Mouse (Mus musculus) kidney, embryonic 15.5 days (tissue): ENCODE measurements around the gene Mdfic. TPM values are rescaled to one million over a fixed set of nuclear protein-coding genes. Genes with fewer than 3 reads are reported as not detected.
"Not testable (repeated sequence)": the region's sequence is repeated elsewhere in the genome, so short reads cannot be mapped to it uniquely, and the experiment has no call there.

Experiments
- ATAC-seq: fragments of 200-750 bp; cut with Nextera tagmentation; replicated peaks from 2 replicates; pipeline ENCODE4 v1.8.0; 2017; ENCODE audit warnings: moderate TSS enrichment; ENCODE audit not compliant: low FRiP score
- H3K27ac ChIP-seq: fragments of 300-500 bp; sonication (generic); 2 replicates; pipeline ENCODE4 v1.5.1; 2015; ENCODE audit warnings: mild to moderate bottlenecking, inconsistent platforms
- H3K27me3 ChIP-seq: fragments of 300-500 bp; sonication (generic); 2 replicates; pipeline ENCODE4 v1.6.1; 2015; ENCODE audit warnings: inconsistent platforms
- H3K36me3 ChIP-seq: fragments of 300-500 bp; sonication (generic); 2 replicates; pipeline ENCODE4 v1.6.1; 2015; ENCODE audit warnings: inconsistent platforms
- H3K4me1 ChIP-seq: fragments of 300-500 bp; sonication (generic); 2 replicates; pipeline ENCODE4 v1.6.1; 2015; ENCODE audit warnings: inconsistent platforms
- H3K4me2 ChIP-seq: fragments of 300-500 bp; sonication (generic); 2 replicates; pipeline ENCODE4 v1.6.1; 2015; ENCODE audit warnings: moderate library complexity, mild to moderate bottlenecking, inconsistent platforms
- H3K4me3 ChIP-seq: fragments of 300-500 bp; sonication (generic); replicated peaks from 2 replicates; pipeline ENCODE4 v1.5.1; 2015; ENCODE audit warnings: mild to moderate bottlenecking, inconsistent platforms
- H3K9ac ChIP-seq: fragments of 300-500 bp; sonication (generic); 2 replicates; pipeline ENCODE4 v1.6.1; 2015; ENCODE audit warnings: mild to moderate bottlenecking, inconsistent platforms
- H3K9me3 ChIP-seq: fragments of 300-500 bp; sonication (generic); replicated peaks from 2 replicates; pipeline ENCODE4 v1.6.1; 2016; ENCODE audit warnings: inconsistent platforms
- WGBS: fragments of 180-500 bp; shearing (Covaris S2); methylation state at CpG from one replicate; pipeline ENCODE4 v1.1.7; 2015; ENCODE audit warnings: mixed read lengths; 5-methylcytosine and 5-hydroxymethylcytosine counted together
- polyA plus RNA-seq: library from polyadenylated mRNA; unstranded; fragments of >200 nt; fragmentation: Nextera tagmentation; extraction: Ambion mirVana; gene quantifications from 2 replicates; pipeline ENCODE4 v1.2.1, GENCODE M21; 2015

Gene Mdfic
- polyA plus RNA-seq: 5.1 and 5.8 TPM in 2 replicates

- Histone ChIP-seq H3K27ac (peak within 1 kb of the TSS; percentile 78), H3K9me3 (no peaks in the 10 kb centered on the region), H3K27me3 (no peaks in the 10 kb centered on the region), H3K36me3 (no peaks in the 10 kb centered on the region), H3K4me3 (peak within 1 kb of the TSS; percentile 75), H3K9ac (peak within 1 kb of the TSS; percentile 76), H3K4me2 (peak within 1 kb of the TSS; percentile 85), H3K4me1 (0 out of 2 replicates have a peak, but pooled peaks cover 15% of the 10 kb centered on the region)
- ATAC-seq: peak; percentile 76
- WGBS: 3% methylated on average over 16 of the region's 16 CpGs
These were observed at the start of gene Mdfic for GRCm38 (mm10) chr6:15720461-15720817. Mdfic (plus strand) TSS chr6:15720661.

DNA sequence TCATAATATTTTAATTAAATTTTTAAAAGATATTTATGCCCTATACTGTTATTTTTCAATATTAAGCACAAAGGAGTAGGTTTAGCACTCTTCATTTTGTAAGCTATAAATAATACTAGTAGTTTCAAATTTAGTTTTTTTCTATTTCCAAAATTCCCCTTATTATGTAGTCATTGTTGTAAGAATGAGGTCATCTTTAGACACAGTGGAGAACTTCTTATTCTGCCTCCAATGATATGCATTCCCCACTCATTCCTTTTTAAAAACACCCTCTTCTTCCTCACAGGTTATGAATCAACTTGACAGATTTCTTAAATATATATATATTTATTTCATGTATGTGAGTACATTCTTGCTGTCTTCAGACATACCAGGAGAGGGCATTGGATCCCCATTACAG, 49.1 kb upstream of the Mdfic start:
- no peak for ATAC-seq
- no peaks in the 10 kb centered on the region for H3K27me3 ChIP-seq

DNA sequence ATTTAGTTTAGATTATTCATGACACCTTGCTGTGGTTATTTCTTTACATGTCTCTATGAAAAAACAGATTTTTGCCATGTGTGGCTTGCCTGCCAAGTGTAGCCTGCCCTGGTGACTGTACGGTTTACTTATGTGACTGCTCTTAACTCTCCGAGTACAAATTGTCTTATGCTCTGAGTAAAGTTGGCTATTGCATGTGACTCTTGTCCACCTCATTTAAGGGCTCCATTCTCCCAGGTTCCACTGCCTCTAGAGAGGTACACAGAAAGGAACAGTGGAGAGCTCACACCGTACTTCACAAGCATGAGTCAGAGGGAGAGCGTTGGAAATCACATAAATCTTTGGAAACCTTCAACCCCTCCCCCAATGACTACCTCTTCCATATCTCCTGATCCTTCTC, 10.4 kb upstream of the Mdfic start:
- Histone ChIP-seq H3K4me3 (no peak overlapping the region), H3K4me1 (no peaks in the 10 kb centered on the region), H3K4me2 (no peak overlapping the region), H3K9me3 (no peaks in the 10 kb centered on the region), H3K27me3 (no peaks in the 10 kb centered on the region), H3K36me3 (no peaks in the 10 kb centered on the region), H3K9ac (no peak overlapping the region), H3K27ac (no peak overlapping the region)
- no peak for ATAC-seq
- 80% methylated on average over 4 of the region's 4 CpGs for WGBS

More for the DNA sequence above, 49.1 kb upstream of the Mdfic start:
- Histone ChIP-seq H3K9me3 (no peaks in the 10 kb centered on the region), H3K4me2 (no peak overlapping the region), H3K36me3 (no peaks in the 10 kb centered on the region), H3K4me1 (no peaks in the 10 kb centered on the region), H3K27ac (no peak overlapping the region), H3K4me3 (no peak overlapping the region), H3K9ac (no peak overlapping the region)

DNA sequence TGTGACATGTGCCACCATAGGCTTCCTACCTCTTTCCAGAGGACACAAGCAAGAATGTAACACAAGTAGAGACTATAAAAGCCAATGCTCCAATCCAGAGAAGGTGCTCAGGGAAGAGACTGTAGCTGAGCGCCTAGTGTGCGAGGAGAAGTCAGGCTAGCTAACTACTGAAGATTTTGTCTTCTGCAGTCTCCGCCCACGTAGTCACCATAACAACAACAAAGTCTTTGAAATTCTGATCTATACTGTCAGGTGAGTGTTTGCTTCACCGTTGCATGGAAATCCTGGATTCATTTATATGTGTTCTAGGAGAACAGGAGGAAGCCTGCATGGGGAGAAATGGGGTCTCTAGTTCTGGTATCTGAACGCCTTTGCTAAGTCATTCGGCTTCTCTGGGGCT, 9.8 kb upstream of the Mdfic start:
- Histone ChIP-seq H3K4me3 (no peak overlapping the region), H3K9ac (no peak overlapping the region), H3K4me2 (no peak overlapping the region), H3K9me3 (no peaks in the 10 kb centered on the region), H3K27ac (no peak overlapping the region), H3K4me1 (no peaks in the 10 kb centered on the region), H3K36me3 (no peaks in the 10 kb centered on the region), H3K27me3 (no peaks in the 10 kb centered on the region)
- no peak for ATAC-seq
- 83% methylated on average over 7 of the region's 7 CpGs for WGBS

DNA sequence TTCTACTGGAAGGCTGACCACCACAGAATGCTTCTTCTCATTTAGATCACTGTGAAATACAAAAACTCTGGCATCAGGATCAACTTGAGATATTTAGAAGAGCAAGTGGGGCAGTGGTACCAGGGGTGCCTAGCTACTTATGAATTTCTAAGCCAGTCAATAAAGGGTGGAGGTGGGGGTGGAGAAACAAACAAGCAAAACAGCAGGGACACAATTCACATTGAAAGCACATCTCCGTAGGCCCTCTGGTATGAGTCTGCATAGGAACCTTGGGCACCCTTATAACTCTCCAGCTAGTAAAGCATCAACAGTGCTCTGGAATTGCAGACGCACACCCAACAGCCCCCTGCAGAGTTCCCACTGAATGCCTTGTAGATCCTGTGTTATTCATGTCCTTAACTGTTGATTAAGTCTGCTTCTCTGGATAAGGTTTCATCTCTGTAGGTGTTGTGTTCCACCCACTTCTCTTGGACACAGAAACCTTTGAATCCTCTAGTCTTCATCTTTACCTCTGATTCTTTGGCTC, 7.5 kb upstream of the Mdfic start:
- ATAC-seq: no peak
- WGBS: 62% methylated on average over 2 of the region's 2 CpGs

DNA sequence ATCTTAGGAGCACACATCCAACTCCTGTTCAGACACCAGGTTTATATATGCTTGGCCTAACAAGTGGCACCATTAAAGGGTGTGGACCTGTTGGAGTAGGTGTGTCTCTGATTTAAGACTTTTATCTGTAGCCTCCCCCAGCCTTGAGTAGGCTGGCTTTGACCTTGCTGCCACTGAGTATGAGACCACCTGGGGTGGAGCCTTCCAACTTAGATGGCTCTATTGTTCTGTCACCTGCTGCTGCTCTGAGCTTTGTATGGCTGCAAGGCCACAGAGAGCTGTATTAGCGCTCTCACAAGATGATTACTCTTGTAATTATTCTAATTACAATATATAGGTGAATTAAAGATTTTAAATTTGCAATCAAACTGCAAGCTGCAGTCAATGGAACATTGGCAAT, 6.4 kb upstream of the Mdfic start:
- H3K9ac ChIP-seq, H3K4me2 ChIP-seq, H3K27ac ChIP-seq, H3K4me3 ChIP-seq, H3K9me3 ChIP-seq, ATAC-seq, H3K27me3 ChIP-seq, H3K4me1 ChIP-seq, H3K36me3 ChIP-seq: not testable (repeated sequence)
- WGBS: 81% methylated on average over 1 of the region's 1 CpGs

More for the DNA sequence above, 7.5 kb upstream of the Mdfic start:
- Histone ChIP-seq H3K36me3 (no peaks in the 10 kb centered on the region), H3K4me2 (no peak overlapping the region), H3K4me3 (no peak overlapping the region), H3K4me1 (no peaks in the 10 kb centered on the region), H3K27ac (no peak overlapping the region), H3K9me3 (no peaks in the 10 kb centered on the region), H3K9ac (no peak overlapping the region), H3K27me3 (no peaks in the 10 kb centered on the region)

DNA sequence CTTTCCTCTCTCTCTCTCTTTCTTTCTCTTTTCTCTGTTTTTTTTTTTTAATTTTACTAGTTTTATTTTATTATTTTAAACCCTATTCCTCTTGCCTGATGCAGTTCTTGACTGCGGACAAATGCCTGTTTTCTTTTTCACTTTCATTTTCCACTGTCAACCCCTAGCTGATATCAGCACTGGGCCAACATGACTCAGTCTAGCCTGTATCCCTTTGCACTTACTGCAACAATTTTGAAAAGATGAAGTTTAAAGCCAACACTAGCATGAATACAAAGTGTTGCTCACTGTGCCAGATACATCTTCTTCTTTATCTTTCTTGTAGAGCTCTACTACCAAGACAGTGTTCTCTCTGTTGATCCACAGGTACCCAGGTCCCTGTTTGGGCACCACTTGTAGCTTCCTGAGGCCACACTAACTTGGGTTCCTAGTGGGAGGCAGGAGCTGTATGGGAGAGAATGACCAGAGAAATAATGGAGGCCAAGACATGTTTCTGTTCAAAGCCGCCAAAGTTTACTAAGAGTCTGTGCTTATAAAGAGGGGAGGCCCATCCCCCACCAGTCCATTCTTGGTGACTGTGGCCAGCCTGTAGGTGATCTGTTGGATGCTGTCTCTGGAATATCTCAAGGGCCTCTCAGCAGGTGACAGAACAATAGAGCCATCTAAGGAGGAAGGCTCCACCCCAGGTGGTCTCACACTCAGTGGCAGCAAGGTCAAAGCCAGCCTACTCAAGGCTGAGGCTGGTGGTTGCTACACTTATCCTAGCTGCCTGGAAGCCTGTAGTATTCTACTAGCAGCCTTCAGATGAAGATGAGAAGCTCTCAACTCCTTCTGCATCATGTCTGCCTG, 5.2 kb upstream of the Mdfic start:
- Histone ChIP-seq H3K27ac (no peak overlapping the region), H3K36me3 (no peaks in the 10 kb centered on the region), H3K9ac (no peak overlapping the region), H3K4me3 (no peak overlapping the region), H3K27me3 (no peaks in the 10 kb centered on the region), H3K4me2 (no peak overlapping the region), H3K9me3 (no peaks in the 10 kb centered on the region), H3K4me1 (no peaks in the 10 kb centered on the region)
- 90% methylated on average over 2 of the region's 2 CpGs for WGBS
- ATAC-seq: no peak

DNA sequence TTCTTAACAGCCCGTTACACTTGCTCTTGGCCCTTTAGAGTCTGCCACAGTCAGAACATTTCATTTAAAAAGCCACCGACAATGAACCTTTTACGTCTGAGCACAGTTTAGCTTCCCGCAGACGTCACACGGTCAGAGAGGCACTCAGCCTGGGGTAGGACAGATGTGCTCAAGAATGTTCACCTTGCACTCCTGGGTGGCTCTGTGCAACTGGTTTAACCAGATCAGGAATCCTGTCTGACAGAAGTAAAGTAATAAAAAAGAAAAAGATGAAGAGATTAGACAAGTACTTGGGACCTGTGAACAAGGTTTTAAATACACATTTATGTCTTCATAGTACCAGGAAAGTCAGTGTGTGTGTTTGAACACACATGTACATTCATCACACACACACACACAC, 542 bp upstream of the Mdfic start:
- no peaks in the 10 kb centered on the region for H3K27me3 ChIP-seq
- H3K4me1 ChIP-seq: 0 out of 2 replicates have a peak, but pooled peaks cover 15% of the 10 kb centered on the region
- 68% methylated on average over 6 of the region's 6 CpGs for WGBS
- H3K4me3 ChIP-seq: 0 out of 2 replicates have a peak overlapping the region, but pooled peaks have one; percentile 75
- H3K4me2 ChIP-seq: peak overlapping the region; percentile 85
- H3K9ac ChIP-seq: no peak overlapping the region
- H3K27ac ChIP-seq: peak overlapping the region; percentile 78; the same call in 1 of the 2 replicates
- H3K9me3 ChIP-seq: no peaks in the 10 kb centered on the region
- no peak for ATAC-seq
- H3K36me3 ChIP-seq: no peaks in the 10 kb centered on the region

DNA sequence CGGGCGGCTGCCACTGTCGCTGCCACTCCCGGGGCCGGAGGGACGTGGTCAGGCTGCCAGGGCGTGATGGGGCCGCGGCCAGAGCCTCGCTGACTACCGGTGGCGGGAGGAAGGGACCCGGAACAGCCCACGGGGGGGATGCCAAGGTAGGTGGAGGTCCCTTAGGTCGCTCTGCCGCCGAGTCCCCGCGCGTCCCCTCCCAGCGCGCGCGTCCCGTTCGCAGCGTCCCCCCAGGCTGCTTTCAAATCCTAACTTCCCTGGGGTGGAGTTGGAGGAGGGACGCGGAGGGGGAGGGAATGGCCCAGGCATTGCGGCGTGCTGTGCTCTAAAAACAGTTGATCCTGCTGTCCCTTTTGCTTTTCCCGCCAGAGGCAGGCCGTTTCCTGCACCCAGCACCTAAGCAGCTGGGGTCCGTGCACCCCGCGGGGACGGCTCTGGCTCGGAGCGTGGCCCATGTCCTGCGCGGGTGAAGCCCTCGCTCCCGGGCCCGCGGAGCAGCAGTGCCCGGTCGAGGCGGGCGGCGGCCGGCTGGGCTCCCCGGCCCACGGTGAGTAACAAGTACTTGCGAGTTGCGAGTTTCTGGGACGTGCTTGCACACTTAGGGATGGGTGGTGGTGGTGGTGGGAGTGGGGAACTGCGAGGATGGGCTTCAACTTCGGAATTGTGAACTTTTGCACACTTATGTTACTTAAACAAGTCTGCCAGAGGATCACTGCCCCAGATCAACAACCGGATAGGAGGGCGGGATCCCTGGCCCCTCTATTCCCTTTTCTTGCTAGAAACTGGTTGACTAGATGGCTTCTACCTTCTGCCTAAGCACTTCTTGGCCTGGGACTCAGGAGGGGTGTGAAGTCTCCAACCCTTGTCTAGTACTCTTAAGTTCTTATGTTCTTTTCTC, 606 bp downstream of the Mdfic start:
- Histone ChIP-seq H3K9ac (peak overlapping the region; percentile 76), H3K27me3 (no peaks in the 10 kb centered on the region), H3K4me2 (peak overlapping the region; percentile 85), H3K4me1 (0 out of 2 replicates have a peak, but pooled peaks cover 15% of the 10 kb centered on the region), H3K4me3 (peak overlapping the region; percentile 75), H3K9me3 (no peaks in the 10 kb centered on the region), H3K27ac (peak overlapping the region; percentile 78), H3K36me3 (no peaks in the 10 kb centered on the region)
- under 1% methylated on average over 58 of the region's 60 CpGs for WGBS
- ATAC-seq: peak; percentile 88

DNA sequence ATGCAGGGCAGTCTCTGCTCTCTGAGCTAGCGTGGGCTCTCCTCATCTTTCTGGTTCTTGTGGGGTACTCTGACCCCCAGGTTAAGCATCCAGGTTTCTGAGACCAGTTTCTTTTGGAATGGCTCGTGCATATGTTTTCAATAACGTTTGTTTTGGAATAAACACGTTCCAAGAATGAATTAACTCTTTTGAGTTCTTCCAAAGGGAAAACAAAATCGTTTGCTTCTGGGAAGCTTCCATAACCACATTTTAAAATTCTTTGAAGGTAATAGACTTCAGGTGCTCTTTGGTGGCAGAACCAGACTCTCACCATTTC, 1.2 kb downstream of the Mdfic start:
- no peak for ATAC-seq
- WGBS: 26% methylated on average over 5 of the region's 5 CpGs

GRCm38 (mm10) chr6:15722631-15723030, 2.2 kb downstream of the Mdfic start:
- H3K27me3 ChIP-seq, ATAC-seq, H3K9ac ChIP-seq, H3K4me3 ChIP-seq, H3K9me3 ChIP-seq, H3K27ac ChIP-seq, H3K36me3 ChIP-seq: not testable (repeated sequence)
- peak overlapping the region; percentile 85; the same call in 1 of the 2 replicates for H3K4me2 ChIP-seq
- peaks cover 19% of the 10 kb centered on the region for H3K4me1 ChIP-seq
- 93% methylated on average over 7 of the region's 8 CpGs for WGBS

More for the DNA sequence above, 1.2 kb downstream of the Mdfic start:
- no peaks in the 10 kb centered on the region for H3K27me3 ChIP-seq
- H3K4me3 ChIP-seq: peak overlapping the region; percentile 75
- no peaks in the 10 kb centered on the region for H3K36me3 ChIP-seq
- H3K9me3 ChIP-seq: no peaks in the 10 kb centered on the region
- peak overlapping the region; percentile 85 for H3K4me2 ChIP-seq
- 0 out of 2 replicates have a peak, but pooled peaks cover 15% of the 10 kb centered on the region for H3K4me1 ChIP-seq
- peak overlapping the region; percentile 78; the same call in 1 of the 2 replicates for H3K27ac ChIP-seq
- peak overlapping the region; percentile 76 for H3K9ac ChIP-seq

GRCm38 (mm10) chr6:15724304-15724703, 3.8 kb downstream of the Mdfic start:
- H3K4me3 ChIP-seq: no peak overlapping the region
- no peaks in the 10 kb centered on the region for H3K9me3 ChIP-seq
- no peak overlapping the region for H3K4me2 ChIP-seq
- no peaks in the 10 kb centered on the region for H3K36me3 ChIP-seq
- H3K27me3 ChIP-seq: no peaks in the 10 kb centered on the region
- peaks cover 29% of the 10 kb centered on the region for H3K4me1 ChIP-seq
- no peak overlapping the region for H3K27ac ChIP-seq
- WGBS: 69% methylated on average over 4 of the region's 4 CpGs
- ATAC-seq: no peak
- no peak overlapping the region for H3K9ac ChIP-seq
